In the genomic region with DNA sequence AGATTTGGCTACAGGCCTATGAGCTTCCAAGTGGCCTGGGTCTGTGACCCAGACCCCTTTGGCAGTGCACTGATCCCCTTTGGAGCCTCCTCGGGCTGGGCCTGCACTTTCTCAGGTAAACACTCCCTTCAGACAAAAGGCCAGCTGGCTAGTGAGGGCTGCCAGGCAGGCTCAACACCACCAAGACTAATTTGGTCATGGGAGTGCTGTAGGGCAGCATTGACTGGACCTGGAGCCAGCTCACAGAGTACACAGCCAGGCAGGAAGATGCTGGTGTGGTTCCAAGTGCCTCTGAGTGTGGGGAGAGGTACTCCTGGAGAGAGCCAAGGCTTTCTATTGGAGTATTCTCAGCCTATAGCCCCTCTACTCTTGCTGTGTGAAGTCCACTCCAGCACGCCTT, we compare ENCODE assay signal across 11 mouse cellular contexts.
DNase-seq lines count a peak whose midpoint lies in the region; ATAC-seq lines count a peak whose summit lies in the region.
"Had no signal": no experiment of that assay in that cellular context is flagged by ENCODE, and none has a peak within 500 bp of the region (broad histone marks: within the 10 kb centered on the region; RNA-seq: fewer than 3 reads in every experiment).

No protein-coding gene starts in this region.

- intact Hi-C loops in left cerebral cortex, postnatal 4 days (cut with DNase I): no loop called here

- peak; percentile 15 for DNase-seq in adrenal gland, postnatal 10 days
- DNase-seq in adrenal gland, adult 18-20 months (ENCODE audit: low spot score in 2 of 2): no peak
- peak; percentile 81 for DNase-seq in left cerebral cortex, postnatal 4 days
- no peak for DNase-seq in left cerebral cortex, adult 9 months (ENCODE audit: low spot score in 2 of 2)
- DNase-seq in cerebellum, adult 8-10 months: peak; percentile 53
- DNase-seq in lung, postnatal 36 days: peak; percentile 44
- DNase-seq in ovary, postnatal 10 days (ENCODE audit: low spot score): no peak
- DNase-seq: adrenal gland, postnatal 36 days; kidney, adult 8-10 months; liver, embryonic 13.5 days had no signal

- no peak for ATAC-seq in activated CD4-positive, CD25-positive, alpha-beta regulatory T cell, adult 4 months

Comparison
In these comparisons a context has a peak if more than half of its experiments do, and no peak if none do; other contexts are left out.
1. DNase-seq: peak in adrenal gland, postnatal 10 days (single experiment), left cerebral cortex, postnatal 4 days (single experiment), cerebellum, adult 8-10 months (single experiment) and lung, postnatal 36 days (single experiment); none in adrenal gland, adult 18-20 months (0 of 2), left cerebral cortex, adult 9 months (0 of 2) and ovary, postnatal 10 days (single experiment).